Mouse (Mus musculus): ENCODE measurements around the gene Amot. TPM values are rescaled to one million over a fixed set of nuclear protein-coding genes. Genes with fewer than 3 reads are reported as not detected.

Gene Amot
- total RNA-seq, 4 experiments from 2014 or later = 88.2 to 119 (median 105) TPM

GRCm38 (mm10) chrX:145482383-145482782, 22.6 kb downstream of the Amot start:
- DNase-seq (ENCODE audit: low spot score in 2 of 2) = no peak

GRCm38 (mm10) chrX:145479942-145480341, 25.0 kb downstream of the Amot start:
- no peak for DNase-seq (ENCODE audit: low spot score in 2 of 2)

DNA sequence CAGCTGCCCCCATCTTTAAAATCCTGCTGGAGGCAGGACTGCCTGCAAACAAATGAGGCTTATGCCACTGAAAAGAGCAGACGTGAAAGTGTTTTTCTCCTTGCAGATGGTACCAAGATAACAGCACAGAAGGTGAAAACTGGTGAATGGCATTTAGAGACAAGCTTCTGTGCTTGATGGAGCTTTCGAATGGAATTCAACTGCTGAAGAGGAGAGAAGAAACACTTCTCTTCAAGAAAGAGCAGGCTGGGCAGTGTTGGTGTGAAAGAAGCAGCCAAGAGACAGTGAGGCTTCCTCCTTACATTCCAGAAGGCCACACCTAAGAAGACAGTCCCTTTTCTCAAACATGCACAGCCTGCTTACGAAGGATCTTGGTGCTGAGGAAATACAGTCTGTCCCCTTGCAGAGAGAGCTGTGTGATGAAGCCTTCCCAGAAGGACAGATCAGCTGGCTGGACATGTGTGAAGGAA, 27.2 kb downstream of the Amot start:
- DNase-seq (ENCODE audit: low spot score in 2 of 2) = no peak

GRCm38 (mm10) chrX:145477003-145477724, 27.8 kb downstream of the Amot start:
- no peak for DNase-seq (ENCODE audit: low spot score in 2 of 2)

DNA sequence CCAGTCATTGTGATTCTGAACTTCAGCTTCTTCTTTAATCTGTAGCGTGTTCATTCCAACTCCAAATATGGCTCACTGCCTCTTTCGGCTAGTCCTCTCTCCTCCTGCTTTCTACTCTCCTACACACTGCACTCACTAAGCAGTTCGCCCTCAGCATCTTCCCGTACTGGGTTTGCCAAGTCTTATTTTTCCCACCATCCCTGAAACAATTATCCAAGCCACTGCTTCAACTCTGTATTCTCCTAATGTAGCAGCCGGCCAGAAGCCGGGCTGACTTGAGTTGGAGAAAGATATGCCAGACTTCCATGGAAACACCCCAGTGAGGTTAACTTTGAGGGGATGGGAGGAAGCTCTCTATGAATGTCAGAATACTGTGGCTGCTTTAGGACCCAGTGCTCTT, 36.7 kb downstream of the Amot start:
- no peak for DNase-seq (ENCODE audit: low spot score in 2 of 2)

DNA sequence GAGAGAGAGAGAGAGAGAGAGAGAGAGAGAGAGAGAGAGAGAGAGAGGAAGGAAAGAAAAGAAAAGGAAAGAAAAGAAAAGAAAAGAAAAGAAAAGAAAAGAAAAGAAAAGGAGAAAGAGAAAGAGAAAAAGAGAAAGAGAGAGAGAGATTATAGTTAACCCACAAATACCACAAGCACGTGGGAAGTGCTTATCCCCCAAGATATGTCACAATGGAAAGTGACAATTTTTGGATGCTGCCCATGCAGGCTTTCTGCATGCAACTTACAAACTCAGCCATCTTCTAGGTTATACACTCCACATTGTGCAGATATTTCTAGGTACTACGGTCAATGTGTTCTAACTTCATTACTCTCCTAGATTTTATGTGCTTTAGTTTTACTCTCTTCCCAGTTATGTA, 41.5 kb downstream of the Amot start:
- DNase-seq (ENCODE audit: low spot score in 2 of 2) = no peak

DNA sequence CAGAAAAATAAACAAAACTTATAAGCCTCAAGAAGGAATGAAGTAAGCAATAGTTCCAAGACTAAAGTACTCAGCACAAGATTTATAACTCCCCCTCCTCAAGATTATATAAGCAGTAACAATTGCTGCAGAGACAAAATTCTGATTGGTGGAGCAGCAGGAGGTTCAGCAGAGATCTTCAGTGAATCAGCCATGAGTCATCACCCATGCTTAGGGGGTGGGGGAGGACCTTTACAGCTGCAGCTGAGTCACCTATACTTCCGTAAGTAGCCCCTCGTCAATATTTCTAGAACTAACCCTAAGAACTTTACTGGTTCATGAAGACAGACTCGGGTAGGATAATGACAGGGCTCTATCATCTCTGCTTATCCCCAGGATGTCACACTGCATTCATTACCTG, 43.6 kb downstream of the Amot start:
- DNase-seq (ENCODE audit: low spot score in 2 of 2) = no peak

- DNase-seq (ENCODE audit: low spot score in 2 of 2) = no peak
Measured at GRCm38 (mm10) chrX:145456251-145456650, 48.7 kb downstream of the Amot start.

DNA sequence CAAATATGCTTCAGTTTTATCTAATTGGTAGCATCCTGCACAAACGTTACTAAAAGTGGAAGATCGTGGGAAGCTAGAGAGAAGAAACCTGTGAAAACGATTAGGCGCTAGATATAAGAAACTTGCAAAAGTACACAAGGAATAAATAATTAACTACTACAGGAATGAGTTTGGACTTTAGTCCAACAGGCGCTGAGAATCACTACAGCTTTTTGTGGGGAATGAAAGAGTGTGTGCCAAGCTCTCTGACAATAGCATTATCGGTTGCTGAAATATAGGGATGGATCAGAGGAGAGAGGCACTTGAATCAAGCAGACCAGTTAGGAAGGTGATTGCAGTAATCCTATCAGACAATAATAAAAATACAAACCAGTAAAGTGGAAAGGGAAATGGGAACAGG, 49.4 kb downstream of the Amot start:
- no peak for DNase-seq (ENCODE audit: low spot score in 2 of 2)

- no peak for DNase-seq (ENCODE audit: low spot score in 2 of 2)
Measured at GRCm38 (mm10) chrX:145454828-145455227, 50.2 kb downstream of the Amot start.

DNA sequence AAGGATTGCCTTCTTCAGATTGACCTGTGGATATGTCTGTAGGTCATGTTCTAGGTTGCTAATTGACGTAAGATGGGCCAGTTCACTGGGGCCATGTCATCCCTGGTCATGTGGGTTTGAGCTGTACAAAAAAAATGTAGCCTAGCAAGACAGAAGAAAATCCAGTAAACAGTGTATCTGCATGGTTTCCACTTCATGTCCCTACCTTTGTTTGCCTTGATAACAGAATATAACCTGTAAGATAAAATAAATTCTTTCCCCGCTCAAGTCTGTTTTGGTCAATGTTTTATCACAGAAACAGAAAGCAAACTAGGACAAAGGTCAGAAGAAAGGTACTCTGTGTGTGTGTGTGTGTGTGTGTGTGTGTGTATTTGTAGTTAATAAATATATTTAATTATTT, 63.5 kb downstream of the Amot start:
- DNase-seq (ENCODE audit: low spot score in 2 of 2) = no peak

DNA sequence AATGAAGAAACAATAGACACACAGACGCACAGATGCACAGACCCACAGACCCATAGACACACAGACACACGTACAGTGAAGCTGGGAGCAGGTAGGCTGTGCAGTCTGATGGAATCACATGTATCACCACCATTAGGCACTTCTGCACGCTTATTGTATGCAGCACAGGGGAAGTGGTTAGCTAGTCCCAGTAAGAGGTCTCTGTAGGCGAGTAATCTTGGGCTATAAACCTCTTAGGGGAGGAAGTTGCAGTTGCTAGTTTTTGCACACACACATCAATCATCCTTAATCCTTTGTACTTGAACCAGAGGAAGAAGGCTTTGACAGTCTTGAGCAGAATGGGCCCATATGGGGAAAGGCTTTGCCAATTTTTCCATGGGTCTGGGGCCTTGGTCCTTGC, 71.3 kb downstream of the Amot start:
- DNase-seq (ENCODE audit: low spot score in 2 of 2) = no peak

DNA sequence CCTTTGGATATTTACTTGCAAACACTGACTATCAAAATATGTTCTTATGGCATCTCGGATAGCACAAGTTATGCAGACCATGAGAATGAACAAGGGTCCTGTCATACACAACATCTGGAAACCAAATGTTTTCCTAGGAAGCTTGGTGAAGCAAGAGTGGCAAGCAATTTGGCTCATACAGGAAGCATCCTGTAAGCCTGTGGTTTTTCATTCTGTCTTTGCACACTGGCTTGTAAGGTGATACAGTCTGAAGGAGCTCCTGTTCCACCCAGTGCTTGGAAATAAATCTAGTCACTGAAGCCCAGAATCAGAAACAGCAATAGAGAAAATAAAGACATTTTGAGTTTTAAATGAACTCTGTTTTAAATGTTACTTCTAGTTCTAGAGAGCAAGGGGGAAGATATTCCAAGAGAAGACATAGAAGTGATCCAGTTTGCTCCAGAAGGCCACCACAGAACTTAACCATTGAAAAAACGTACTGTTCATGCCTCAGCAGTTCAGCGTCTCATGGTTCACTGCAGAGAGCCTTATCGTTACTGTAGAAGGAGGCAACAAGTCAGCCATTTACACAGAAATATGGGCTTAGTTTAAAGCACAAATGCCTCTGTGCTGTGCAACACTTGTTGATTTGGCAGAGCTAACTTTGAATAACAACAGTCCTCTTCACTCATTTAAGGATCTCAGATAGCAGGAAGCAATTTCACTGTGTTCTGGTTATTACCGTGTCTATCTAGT, 74.0 kb downstream of the Amot start:
- DNase-seq (ENCODE audit: low spot score in 2 of 2) = no peak

DNA sequence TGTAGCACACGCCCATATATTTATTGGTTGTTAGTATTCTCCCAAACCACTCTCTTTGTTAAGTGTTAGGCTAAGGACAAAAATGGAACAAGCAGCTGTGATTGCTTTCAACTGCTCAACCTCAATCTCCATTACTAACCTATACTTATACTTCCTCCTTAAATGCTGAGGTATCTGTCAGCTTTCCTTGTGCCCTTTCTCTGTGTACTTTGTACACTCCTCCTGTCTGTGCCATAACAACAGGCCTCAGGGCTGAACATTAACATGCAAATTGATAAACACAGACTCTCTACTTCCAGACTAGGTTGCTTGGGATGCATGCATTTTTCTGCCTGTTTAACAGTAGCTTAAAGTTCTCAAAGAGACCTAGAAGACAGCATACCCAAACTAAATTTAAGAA, 76.2 kb downstream of the Amot start:
- no peak for DNase-seq (ENCODE audit: low spot score in 2 of 2)

GRCm38 (mm10) chrX:145424026-145424425, 81.0 kb downstream of the Amot start:
- no peak for DNase-seq (ENCODE audit: low spot score in 2 of 2)

GRCm38 (mm10) chrX:145414319-145414718, 90.7 kb downstream of the Amot start:
- DNase-seq (ENCODE audit: low spot score in 2 of 2) = no peak

DNA sequence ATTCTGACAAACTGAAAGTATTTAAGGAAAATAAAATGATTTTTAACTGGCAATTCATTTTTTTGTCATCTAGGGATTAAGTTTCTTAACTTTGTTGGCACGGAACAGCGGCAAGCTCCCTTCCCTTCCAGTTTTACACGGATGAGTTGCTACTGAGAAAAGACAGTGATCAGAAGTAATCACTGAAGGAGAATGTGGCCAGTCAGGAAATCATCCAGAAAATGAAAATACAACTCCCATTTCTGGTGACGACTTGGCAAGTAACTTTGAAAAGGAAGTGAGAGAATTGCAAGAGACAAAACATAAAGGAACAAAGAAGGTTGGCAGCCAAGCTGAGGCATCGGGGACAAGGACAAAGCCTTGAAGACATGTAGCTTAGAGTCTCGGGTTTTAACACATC, 93.6 kb downstream of the Amot start:
- DNase-seq (ENCODE audit: low spot score in 2 of 2) = no peak

- DNase-seq (ENCODE audit: low spot score in 2 of 2) = no peak
Measured at GRCm38 (mm10) chrX:145406052-145406451, 98.9 kb downstream of the Amot start.

GRCm38 (mm10) chrX:145401926-145402325, 103.1 kb downstream of the Amot start:
- no peak for DNase-seq (ENCODE audit: low spot score in 2 of 2)

DNA sequence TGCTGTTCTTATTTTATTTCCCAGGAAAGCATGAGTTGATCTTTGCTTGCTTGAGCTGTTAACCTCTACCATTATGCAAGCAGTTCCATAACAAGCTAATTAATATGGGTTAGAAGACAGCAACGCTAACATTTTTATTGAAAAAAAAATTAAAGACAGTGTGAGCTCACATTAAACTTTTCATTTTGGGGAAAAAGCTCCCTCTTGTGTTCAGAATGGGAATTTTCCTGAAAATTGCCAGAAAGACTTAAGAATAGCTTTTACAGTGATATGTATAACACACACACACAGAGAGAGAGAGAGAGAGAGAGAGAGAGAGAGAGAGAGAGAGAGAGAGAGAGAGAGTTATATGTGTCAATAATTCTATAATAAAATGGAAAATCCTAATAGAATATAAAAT, 105.7 kb downstream of the Amot start:
- no peak for DNase-seq (ENCODE audit: low spot score in 2 of 2)

Measured in gastrocnemius, adult 8-10 months (tissue).